Mouse (Mus musculus): ENCODE results near the gene Epb41l1. TPM values are rescaled to one million over a fixed set of nuclear protein-coding genes. Genes with fewer than 3 reads are reported as not detected.
"Not testable (repeated sequence)": the region's sequence is repeated elsewhere in the genome, so short reads cannot be mapped to it uniquely, and the experiment has no call there.

The Epb41l1 gene
- 7.8 and 9.4 TPM in 2 replicates for polyA plus RNA-seq (2015; fragmentation: Nextera tagmentation; extraction: Ambion mirVana)

DNA sequence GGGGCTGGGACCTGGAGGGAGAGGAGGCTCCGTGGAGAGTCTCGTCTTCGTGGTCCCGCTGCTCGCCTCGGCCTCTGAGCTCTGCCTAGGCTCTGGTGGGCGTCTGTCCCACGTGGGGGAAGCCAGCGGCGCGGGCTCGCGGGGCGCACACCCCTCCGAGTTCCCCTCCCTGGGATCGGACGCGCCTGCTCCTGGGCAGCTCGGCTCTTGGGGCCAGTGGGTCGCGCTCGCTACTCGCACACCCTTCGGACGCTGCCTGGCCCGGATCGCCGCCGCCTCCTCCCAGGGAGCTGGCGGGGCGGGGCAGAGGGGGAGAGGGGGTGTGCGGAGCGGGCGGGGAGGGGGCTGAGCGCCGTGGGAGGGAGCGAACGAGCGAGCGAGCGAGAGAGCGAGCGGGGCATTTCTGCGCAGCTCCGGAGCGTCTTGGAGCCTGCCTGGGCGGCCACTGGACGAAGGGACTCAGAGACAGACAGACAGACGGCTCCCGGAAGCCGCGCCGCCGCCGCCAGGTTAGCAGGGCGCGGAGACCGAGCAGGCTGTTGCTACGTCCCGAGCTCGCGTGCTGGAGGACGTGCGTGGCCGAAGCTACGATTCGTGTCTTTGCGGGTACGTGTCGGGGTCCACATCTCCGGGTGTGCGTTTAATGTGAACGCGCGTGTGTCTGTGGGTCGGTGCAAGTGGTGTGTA is at the start of gene Epb41l1:
Gene Epb41l1 (plus strand): TSS at position 216 of the 687 bp plus-strand sequence.
- Histone ChIP-seq H3K4me2 (peak within 1 kb of the TSS; percentile 78), H3K4me3 (peak within 1 kb of the TSS; percentile 73), H3K36me3 (no peaks in the 10 kb centered on the region), H3K9me3 (no peaks in the 10 kb centered on the region), H3K4me1 (replicated peaks) (peaks cover 37% of the 10 kb centered on the region), H3K27me3 (peaks cover 58% of the 10 kb centered on the region), H3K27ac (replicated peaks) (peak within 1 kb of the TSS; percentile 91), H3K9ac (peak within 1 kb of the TSS; percentile 82)
- under 1% methylated on average over 71 of the region's 76 CpGs for WGBS
- ATAC-seq (ENCODE audit: low read depth), result peak; percentile 66

- Histone ChIP-seq H3K4me2 (no peak overlapping the region), H3K27ac (replicated peaks) (no peak overlapping the region), H3K36me3 (no peaks in the 10 kb centered on the region), H3K4me3 (no peak overlapping the region), H3K4me1 (replicated peaks) (no peaks in the 10 kb centered on the region), H3K9ac (no peak overlapping the region), H3K27me3 (no peaks in the 10 kb centered on the region), H3K9me3 (no peaks in the 10 kb centered on the region)
- ATAC-seq (ENCODE audit: low read depth), result no peak
- 87% methylated on average over 7 of the region's 7 CpGs for WGBS
Measured at GRCm38 (mm10) chr2:156376956-156377355, 43.8 kb upstream of the Epb41l1 start.

GRCm38 (mm10) chr2:156379929-156380328 is 40.8 kb upstream of the Epb41l1 start:
- Histone ChIP-seq H3K36me3 (no peaks in the 10 kb centered on the region), H3K4me3 (no peak overlapping the region), H3K4me2 (no peak overlapping the region), H3K27ac (replicated peaks) (no peak overlapping the region), H3K9ac (no peak overlapping the region), H3K9me3 (peaks cover 5% of the 10 kb centered on the region; the same call in 1 of the 2 replicates), H3K27me3 (no peaks in the 10 kb centered on the region), H3K4me1 (replicated peaks) (no peaks in the 10 kb centered on the region)
- WGBS, result 81% methylated on average over 10 of the region's 10 CpGs
- ATAC-seq (ENCODE audit: low read depth), result no peak

- no peaks in the 10 kb centered on the region for H3K27me3 ChIP-seq
- no peak overlapping the region for H3K27ac ChIP-seq (replicated peaks)
- no peak for ATAC-seq (ENCODE audit: low read depth)
- no peaks in the 10 kb centered on the region for H3K36me3 ChIP-seq
- H3K4me3 ChIP-seq, result no peak overlapping the region
- H3K4me1 ChIP-seq (replicated peaks), result no peaks in the 10 kb centered on the region
- H3K9ac ChIP-seq, result no peak overlapping the region
- H3K9me3 ChIP-seq, result peaks cover 5% of the 10 kb centered on the region; the same call in 1 of the 2 replicates
- 65% methylated on average over 4 of the region's 4 CpGs for WGBS
- no peak overlapping the region for H3K4me2 ChIP-seq
Measured at GRCm38 (mm10) chr2:156381350-156381749, 39.4 kb upstream of the Epb41l1 start.

DNA sequence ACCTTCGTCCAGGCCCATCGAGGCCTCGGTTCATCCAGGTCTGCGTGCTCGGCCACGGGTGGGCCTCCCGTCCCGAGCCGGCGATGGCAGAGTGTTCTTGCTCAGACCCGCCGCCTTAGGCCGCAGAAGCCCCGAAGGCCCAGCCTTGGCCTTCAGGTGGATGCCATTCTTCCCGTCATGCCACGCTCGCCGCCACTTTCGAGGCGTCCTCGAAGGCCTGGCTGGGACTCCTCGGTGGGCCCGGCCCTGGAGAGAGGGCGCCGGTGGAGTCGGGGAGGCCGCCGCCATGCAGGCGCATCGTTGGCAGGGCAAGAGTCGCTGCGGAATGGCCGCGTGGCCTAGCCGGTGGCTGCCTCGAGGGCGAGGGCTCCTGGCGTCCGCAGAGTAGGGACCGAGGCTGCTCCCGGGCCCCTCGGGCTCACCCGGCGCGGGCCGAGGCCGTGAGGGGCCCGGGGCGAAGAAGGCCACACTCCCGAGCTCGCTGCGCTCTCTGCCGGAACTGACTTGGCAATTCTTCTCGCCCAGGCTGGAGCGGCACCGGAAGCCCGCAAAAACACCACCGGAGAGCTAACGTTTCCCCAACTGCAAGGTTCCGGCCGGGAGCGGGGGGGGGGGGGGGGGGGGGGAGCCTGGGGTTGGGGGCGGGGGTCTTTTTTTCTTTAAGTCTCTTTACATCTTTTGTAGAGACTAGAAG is 28.1 kb upstream of the Epb41l1 start:
- Histone ChIP-seq H3K9ac (peak overlapping the region; percentile 52; the same call in 1 of the 2 replicates), H3K27ac (replicated peaks) (peak overlapping the region; percentile 42; the same call in 1 of the 2 replicates), H3K4me2 (peak overlapping the region; percentile 48), H3K4me3 (peak overlapping the region; percentile 37)
- H3K27me3 ChIP-seq; H3K9me3 ChIP-seq; H3K36me3 ChIP-seq; H3K4me1 ChIP-seq (replicated peaks): not testable (repeated sequence)
- ATAC-seq (ENCODE audit: low read depth), result peak; percentile 92
- WGBS, result no CpG with 5 or more reads among the region's 63 CpGs

GRCm38 (mm10) chr2:156393155-156393828 is 27.4 kb upstream of the Epb41l1 start:
- Histone ChIP-seq H3K4me2 (peak overlapping the region; percentile 48), H3K27ac (replicated peaks) (peak overlapping the region; percentile 42; the same call in 1 of the 2 replicates), H3K36me3 (no peaks in the 10 kb centered on the region), H3K9ac (peak overlapping the region; percentile 52; the same call in 1 of the 2 replicates), H3K4me3 (peak overlapping the region; percentile 37), H3K4me1 (replicated peaks) (peaks cover 5% of the 10 kb centered on the region), H3K27me3 (no peaks in the 10 kb centered on the region), H3K9me3 (no peaks in the 10 kb centered on the region)
- WGBS, result 47% methylated on average over 5 of the region's 5 CpGs
- ATAC-seq (ENCODE audit: low read depth), result peak; percentile 33

DNA sequence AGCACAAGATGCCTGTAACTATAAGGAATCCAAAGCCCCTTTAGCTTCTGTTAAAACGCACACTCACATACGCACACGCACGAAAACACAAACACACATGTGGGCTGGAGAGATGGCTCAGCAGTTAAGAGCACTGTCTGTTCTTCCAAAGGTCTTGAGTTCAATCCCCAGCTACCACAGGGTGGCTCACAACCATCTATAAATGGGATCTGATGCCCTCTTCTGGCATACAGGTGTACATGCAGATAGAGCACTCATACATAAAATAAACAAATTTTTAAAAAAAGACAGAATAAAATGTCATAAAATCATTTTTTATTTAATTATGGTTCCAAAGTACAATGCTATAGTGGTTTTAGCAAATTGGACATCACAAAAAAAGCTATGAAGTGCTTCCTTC is 26.4 kb upstream of the Epb41l1 start:
- Histone ChIP-seq H3K4me3 (no peak overlapping the region), H3K27me3 (no peaks in the 10 kb centered on the region), H3K36me3 (no peaks in the 10 kb centered on the region), H3K4me2 (no peak overlapping the region), H3K9ac (no peak overlapping the region), H3K4me1 (replicated peaks) (peaks cover 5% of the 10 kb centered on the region), H3K27ac (replicated peaks) (no peak overlapping the region), H3K9me3 (no peaks in the 10 kb centered on the region)
- 93% methylated on average over 4 of the region's 4 CpGs for WGBS
- ATAC-seq (ENCODE audit: low read depth), result no peak

DNA sequence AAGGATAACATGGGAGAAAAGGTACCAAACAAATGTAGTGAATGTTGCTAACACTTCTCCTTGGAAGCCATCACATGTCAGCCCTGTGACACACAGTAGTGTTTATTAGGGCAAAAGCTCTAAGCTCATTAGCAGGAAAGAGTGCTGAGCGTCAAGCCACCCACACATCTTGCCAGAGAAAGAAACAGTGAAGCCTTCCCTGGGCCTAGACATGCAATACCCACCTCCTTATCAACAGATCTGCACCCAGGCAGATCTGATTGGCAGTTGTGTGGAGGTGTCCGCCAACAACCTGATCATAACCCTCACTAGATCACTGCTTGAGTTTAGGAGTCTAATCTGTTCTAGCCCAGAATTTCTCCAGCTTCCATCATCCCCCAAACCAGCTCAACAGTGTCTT is 24.6 kb upstream of the Epb41l1 start:
- H3K36me3 ChIP-seq, result no peaks in the 10 kb centered on the region
- no peak overlapping the region for H3K9ac ChIP-seq
- no peak overlapping the region for H3K27ac ChIP-seq (replicated peaks)
- no peak overlapping the region for H3K4me2 ChIP-seq
- WGBS, result 93% methylated on average over 2 of the region's 2 CpGs
- no peaks in the 10 kb centered on the region for H3K9me3 ChIP-seq
- ATAC-seq (ENCODE audit: low read depth), result no peak
- H3K4me3 ChIP-seq, result no peak overlapping the region
- H3K4me1 ChIP-seq (replicated peaks), result peaks cover 14% of the 10 kb centered on the region
- H3K27me3 ChIP-seq, result no peaks in the 10 kb centered on the region

- no peak overlapping the region for H3K4me2 ChIP-seq
- H3K27me3 ChIP-seq, result no peaks in the 10 kb centered on the region
- peaks cover 19% of the 10 kb centered on the region for H3K4me1 ChIP-seq (replicated peaks)
- no peaks in the 10 kb centered on the region for H3K36me3 ChIP-seq
- 88% methylated on average over 7 of the region's 7 CpGs for WGBS
- no peaks in the 10 kb centered on the region for H3K9me3 ChIP-seq
- H3K27ac ChIP-seq (replicated peaks), result no peak overlapping the region
- no peak overlapping the region for H3K9ac ChIP-seq
- H3K4me3 ChIP-seq, result no peak overlapping the region
- ATAC-seq (ENCODE audit: low read depth), result no peak
Measured at GRCm38 (mm10) chr2:156397988-156398387, 22.7 kb upstream of the Epb41l1 start.

GRCm38 (mm10) chr2:156399485-156399884 is 21.2 kb upstream of the Epb41l1 start:
- 84% methylated on average over 1 of the region's 1 CpGs for WGBS
- no peaks in the 10 kb centered on the region for H3K36me3 ChIP-seq
- no peak overlapping the region for H3K4me3 ChIP-seq
- no peak overlapping the region for H3K4me2 ChIP-seq
- H3K9me3 ChIP-seq, result no peaks in the 10 kb centered on the region
- H3K27ac ChIP-seq (replicated peaks), result no peak overlapping the region
- ATAC-seq (ENCODE audit: low read depth), result no peak
- peaks cover 14% of the 10 kb centered on the region for H3K4me1 ChIP-seq (replicated peaks)
- H3K9ac ChIP-seq, result no peak overlapping the region
- no peaks in the 10 kb centered on the region for H3K27me3 ChIP-seq

DNA sequence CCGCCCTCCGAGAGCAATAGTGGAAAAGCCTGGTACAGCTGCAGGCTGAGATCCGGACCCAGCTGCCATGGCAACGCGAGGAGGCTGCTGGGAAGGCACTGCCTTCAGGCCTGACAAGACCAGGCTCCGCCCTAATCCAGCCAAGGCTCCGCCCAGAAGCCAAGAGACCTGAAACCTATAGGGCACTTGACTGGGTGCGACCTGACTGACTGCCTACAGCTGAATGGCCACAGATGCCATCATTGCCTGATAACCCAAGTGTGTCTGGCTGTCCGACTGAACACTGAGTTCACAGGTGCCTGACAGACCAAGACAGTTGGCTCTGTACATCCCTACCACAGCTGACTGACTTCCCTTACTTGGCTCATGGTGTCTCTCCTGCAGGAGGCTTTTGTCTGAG is 19.4 kb upstream of the Epb41l1 start:
- Histone ChIP-seq H3K9ac (peak overlapping the region; percentile 61; the same call in 1 of the 2 replicates), H3K4me3 (0 out of 2 replicates have a peak overlapping the region, but pooled peaks have one; percentile 8), H3K27ac (replicated peaks) (peak overlapping the region; percentile 77), H3K4me1 (replicated peaks) (peaks cover 14% of the 10 kb centered on the region), H3K9me3 (no peaks in the 10 kb centered on the region), H3K27me3 (no peaks in the 10 kb centered on the region), H3K36me3 (no peaks in the 10 kb centered on the region), H3K4me2 (peak overlapping the region; percentile 46)
- peak; percentile 96 for ATAC-seq (ENCODE audit: low read depth)
- WGBS, result 4% methylated on average over 9 of the region's 9 CpGs

DNA sequence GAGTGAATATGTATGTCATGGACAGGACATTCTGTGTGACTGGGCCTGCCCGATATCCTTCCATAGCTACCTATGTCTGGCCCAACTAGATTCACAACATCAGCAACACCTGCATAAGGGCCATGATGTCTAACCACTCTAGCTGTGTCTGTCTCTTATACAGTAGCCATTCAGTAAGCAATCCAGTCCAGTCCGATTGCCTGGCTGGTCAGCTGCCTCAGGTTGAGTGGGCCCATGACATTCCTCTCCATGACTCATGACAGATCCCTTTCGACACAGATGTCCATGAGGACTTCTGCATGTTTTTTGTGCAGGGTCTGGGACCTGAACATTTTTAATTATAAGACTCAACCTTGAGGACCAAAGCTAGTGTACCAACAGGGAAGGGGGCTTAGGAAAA is 18.7 kb upstream of the Epb41l1 start:
- 95% methylated on average over 3 of the region's 3 CpGs for WGBS
- H3K27ac ChIP-seq (replicated peaks), result no peak overlapping the region
- peaks cover 20% of the 10 kb centered on the region for H3K4me1 ChIP-seq (replicated peaks)
- H3K9me3 ChIP-seq, result no peaks in the 10 kb centered on the region
- H3K27me3 ChIP-seq, result no peaks in the 10 kb centered on the region
- no peak overlapping the region for H3K9ac ChIP-seq
- H3K4me2 ChIP-seq, result no peak overlapping the region
- H3K4me3 ChIP-seq, result no peak overlapping the region
- ATAC-seq (ENCODE audit: low read depth), result no peak
- H3K36me3 ChIP-seq, result no peaks in the 10 kb centered on the region

All from neural tube, embryonic 13.5 days (tissue).